Mouse (Mus musculus) cerebellum, adult 2 months (tissue): Measurements from ENCODE around the gene 4930451I11Rik.

ENCODE experiments used
- CTCF ChIP-seq: fragments of 200-500 bp; IDR thresholded peaks from 2 replicates; pipeline ENCODE4 v1.5.1; 2011; ENCODE audit warnings: low read depth, mild to moderate bottlenecking, control low read depth, low read length, moderate library complexity, borderline replicate concordance; ENCODE audit not compliant: insufficient read depth
- POLR2A ChIP-seq: fragments of 200-500 bp; IDR thresholded peaks from 2 replicates; pipeline ENCODE4 v1.6.1; 2011; ENCODE audit warnings: low read length, control low read depth, borderline replicate concordance; ENCODE audit not compliant: insufficient read depth

DNA sequence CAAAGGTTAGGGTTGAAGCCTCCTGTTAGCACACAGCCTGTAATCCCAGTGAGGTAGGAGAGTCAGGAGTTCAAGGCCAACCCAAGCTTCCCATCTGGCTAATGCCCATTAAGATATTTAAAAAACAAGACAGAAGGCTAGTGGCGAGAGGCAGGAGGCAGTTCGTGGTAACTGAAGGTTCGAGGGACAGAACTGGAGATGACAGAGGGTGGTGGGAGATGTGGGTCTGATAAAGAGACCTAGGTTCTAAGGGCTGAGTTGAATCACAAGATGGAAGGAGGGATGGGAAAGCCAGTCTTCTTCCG is 15.6 kb upstream of the 4930451I11Rik start, which contains the start of gene Doc2a:
- TF ChIP-seq POLR2A (no peak), CTCF (no peak)
